Mouse (Mus musculus): ENCODE measurements around the gene Syne1.

Gene Syne1

DNA sequence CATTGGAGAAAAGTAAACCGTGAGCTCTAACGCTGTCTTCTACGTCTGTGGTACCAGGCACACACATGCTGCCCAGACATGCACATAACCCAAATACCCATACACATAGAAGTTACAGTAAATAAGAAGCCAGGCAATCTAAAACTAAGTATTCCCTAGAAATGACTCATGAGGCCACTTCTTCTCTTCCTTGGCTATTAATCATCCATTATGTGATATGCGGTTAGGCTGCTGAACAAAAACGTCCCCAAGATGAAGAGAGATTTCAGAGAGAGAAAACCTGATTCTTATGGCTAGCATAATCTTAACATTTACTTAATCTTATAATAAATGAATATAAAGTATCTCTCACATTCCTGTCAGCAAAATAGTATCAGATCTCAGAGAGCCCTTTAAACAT is 409.8 kb downstream of the Syne1 start:
- no peak for DNase-seq (ENCODE audit: low spot score)

DNA sequence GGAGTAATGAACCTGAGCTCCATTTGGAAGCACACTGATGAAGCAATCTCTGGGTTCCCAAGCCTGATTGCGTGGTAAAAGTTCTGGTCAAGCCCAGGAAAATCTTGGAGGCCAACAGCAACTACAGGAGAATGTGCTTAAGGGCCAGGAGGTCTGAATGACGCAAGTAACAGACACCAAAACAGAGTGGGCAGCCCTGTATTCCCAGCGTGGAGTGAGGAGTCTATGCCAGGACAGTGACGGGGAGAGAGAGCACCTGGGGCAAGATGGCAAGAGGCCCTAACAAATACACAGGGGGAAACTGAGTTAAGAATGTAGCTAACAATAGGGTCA is 411.4 kb downstream of the Syne1 start:
- DNase-seq (ENCODE audit: low spot score) = no peak

DNA sequence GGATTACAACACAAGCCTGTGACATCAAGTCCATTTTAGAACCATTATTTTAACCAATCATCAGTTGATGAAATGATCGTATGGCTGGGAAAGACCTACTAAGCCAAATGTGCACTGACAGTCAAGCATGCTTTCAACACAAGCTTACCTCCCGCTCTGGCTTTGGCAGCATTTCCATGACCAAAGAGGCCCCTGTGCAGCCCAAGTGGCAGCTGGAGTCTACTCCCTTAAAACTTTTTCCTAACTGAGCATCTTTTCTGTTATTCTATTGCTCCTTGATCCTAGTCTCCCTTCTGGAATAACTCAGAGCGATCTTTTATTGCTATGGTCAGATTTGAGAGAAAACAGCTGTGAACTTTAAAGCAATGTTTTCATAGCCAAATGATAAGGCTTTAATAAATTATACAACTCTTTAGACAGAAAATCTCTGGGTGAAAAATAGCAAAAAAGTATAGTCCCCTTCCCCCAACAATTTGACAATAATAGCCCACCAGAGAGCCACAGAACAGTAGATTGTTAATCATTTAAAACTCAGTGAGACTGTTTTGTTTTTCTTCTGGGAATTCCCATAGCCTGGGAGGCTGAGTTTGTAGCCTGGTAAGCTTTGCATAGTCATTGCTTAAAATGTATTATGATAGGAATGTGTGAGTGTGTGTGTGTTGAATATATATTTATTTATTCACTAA is 411.9 kb downstream of the Syne1 start:
- DNase-seq (ENCODE audit: low spot score) = no peak

DNA sequence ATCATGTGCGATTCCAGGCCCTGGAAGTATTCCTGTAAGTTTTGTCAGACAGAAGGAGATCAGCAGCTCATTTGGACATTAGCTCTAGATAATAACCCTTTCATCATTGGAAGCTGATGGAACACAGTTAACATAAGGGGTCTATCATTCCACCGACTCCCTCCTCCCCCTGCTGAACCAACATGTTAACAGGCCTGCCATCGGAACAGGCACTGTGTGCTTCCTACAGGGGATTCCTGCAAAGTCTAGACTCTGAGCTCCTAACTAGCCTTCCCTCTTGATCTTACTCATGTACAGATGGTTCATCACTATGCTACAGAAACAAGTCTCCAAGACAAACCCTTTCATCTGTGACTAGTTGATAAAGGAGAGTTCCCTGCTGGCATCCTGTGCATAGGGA is 419.2 kb downstream of the Syne1 start:
- DNase-seq (ENCODE audit: low spot score) = no peak

DNA sequence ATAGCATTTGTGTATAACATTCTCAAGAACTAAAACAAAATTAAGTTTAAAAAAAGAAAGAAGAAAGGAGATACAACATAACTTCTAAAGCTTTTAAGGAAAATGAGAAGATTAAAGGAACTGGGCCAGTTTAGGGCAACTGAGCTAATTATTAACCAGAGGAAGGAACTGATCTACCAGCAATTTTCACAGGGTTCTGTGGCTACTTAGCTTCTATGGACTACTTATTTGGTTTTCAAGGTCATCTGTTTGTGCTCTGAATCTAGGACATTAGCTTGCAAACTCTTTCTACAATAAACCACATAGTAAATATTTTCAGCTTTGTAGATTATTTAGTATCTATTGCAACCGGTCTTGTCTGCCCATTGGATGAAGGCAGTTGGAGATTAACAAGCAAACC is 420.8 kb downstream of the Syne1 start:
- DNase-seq (ENCODE audit: low spot score) = no peak

DNA sequence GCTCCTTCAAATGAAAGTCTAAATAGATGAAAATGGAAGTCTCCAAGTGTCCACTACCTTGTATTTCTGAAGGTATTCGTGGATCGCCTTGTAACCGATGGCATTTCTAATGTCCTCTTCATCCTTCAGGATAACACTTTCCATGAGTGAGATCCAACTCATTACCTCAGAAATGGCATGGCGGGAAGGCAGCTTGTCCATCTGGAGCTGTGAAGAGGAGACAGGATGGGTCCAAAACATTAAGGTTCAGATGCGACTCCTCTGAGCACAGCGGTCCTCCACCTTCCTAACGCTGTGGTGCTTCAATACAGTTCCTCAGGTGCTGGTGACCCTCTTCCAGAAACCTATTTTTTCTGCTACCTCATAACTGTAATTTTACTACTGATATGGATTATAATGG is 426.5 kb downstream of the Syne1 start:
- no peak for DNase-seq (ENCODE audit: low spot score)

DNA sequence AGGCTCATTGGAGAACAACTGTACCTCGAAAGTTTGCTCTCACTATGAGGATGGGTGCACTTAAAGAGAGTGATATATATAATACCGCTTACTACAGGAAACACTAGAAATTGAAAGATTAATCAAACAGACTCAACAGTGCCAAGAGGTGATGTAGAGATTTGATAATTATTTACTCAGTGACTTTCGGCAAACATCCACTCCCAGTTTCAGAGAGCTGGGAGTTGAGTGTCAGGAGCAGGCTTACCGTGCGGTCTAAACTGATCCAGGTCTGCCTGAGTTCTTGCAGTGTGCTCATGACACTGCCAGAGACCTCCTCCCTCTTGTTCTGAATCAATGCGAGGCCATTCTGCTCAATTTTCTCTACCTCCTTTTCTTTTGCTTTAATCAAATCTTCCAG is 434.6 kb downstream of the Syne1 start:
- DNase-seq (ENCODE audit: low spot score) = no peak

DNA sequence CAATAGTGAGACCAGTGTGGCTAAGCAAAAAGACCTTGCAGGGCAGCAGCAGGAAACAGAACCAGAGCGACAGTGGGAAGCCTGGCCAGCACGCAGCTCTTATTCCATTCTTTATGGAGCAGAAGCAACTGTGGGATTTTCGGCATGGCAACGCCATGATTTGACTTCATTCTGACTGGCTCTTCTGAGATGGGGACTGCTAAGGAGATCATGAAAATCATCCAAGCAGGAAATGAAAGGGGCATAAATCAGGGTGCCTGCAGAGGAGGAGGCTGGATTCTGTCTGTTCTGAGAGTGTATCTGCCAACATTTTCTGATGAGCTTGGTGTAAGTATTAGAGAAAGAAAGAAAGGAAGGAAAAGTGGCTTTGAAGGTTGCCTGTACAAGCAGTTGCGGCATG is 435.1 kb downstream of the Syne1 start:
- no peak for DNase-seq (ENCODE audit: low spot score)

DNA sequence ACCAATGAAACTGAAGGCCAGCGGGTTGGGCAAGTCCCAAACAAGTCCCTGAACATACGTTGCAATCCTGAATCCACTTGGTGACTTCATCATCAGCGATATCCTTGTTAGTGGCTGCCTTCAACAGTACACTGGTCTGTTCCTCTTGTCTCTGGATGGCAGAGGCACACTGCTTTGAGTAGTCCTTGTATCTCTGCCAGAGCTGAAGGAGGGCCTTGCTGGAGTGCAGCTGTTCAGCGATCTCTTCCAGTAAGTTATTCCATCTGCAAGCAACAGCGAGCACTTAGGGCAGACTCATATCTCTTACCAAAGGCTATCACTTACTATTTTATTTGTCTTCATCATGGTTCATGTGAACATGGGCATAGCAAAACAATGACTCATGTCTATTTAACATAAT is 440.5 kb downstream of the Syne1 start:
- DNase-seq (ENCODE audit: low spot score) = no peak

DNA sequence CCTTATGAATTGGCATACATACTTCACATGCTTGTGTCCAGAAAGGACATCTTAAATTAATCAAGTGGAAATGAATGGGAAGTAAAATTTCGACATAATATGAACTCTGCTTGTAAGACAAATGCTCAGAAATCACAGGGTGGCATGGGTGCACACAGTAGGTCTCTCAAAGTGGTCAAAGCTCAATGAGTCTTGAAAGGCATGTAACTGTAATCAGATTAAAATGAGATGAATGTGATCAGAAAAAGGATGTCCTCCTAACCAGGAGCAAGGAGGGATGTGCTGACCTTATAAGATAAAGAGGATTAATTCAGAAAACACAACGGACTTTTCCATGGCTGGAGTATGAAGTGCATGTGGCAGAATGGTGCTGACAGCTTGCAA is 453.5 kb downstream of the Syne1 start:
- no peak for DNase-seq (ENCODE audit: low spot score)

DNA sequence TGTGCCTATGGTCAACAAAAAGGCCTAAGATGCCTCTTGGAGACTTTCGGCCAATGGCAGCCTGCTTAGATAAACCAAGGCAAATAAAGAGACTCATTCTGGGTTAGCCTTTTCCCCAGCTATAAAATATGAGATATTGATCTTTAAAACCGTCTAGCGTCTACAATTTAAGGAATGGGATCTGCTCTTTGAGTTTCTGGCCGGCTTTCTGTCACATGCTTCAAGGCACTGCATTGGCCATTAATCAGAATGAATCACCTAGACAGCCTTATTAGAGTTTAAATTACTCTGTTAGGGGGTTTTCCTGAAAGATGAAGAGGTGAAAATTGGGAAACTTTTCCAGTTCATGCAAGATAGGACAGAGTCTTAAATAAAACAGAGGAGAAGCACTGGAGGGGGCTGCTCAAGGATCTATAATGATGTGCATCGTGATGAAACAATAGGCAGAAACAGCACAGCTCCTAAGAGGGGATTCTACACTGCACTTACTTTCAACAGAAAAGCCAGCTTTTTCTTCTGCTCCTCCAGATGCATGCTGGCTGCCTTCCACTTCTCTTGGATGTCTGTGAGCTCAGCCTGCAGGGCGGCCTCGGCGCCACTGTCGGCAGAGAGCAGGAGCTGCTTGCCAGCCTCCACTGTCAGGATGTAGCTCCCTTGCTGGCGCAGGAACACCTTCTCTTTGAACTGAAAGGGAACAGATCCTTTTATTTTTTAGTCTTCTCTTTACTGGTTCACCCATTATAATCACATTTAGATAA is 454.1 kb downstream of the Syne1 start:
- DNase-seq (ENCODE audit: low spot score) = no peak

DNA sequence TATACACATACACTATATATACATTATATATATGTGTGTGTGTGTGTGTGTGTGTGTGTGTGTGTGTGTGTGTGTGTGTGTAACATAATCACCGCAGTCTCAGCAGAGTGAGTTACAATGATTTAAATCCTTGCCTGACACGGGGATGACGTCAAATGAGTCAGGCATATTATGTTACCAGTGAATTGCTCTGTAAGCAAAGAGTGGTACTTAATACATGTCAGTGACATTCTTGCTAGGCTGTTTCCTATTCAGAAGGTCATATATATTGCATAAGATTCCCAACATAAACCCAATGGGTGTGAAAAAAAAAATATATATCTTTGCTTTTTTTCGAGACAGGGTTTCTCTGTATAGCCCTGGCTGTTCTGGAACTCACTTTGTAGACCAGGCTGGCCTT is 462.1 kb downstream of the Syne1 start:
- no peak for DNase-seq (ENCODE audit: low spot score)

DNA sequence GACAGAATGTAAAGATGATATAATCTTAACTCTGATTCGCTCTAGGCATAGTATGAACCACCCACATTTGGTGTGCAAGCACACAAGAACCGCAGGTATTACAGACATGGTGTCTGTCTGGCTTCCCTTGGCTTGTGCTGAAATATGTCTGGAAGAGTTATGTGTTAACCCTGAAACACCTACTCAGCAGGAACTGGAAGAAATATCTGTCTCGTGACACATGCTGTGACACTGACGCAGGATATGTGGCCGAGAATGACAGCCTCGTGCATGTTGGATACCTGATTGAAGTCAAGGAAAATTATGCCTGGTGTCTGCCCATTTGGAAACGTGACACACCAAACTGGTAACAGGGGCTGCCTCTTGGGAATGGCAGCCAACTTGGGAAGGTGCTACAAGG is 463.9 kb downstream of the Syne1 start:
- DNase-seq (ENCODE audit: low spot score) = no peak

DNA sequence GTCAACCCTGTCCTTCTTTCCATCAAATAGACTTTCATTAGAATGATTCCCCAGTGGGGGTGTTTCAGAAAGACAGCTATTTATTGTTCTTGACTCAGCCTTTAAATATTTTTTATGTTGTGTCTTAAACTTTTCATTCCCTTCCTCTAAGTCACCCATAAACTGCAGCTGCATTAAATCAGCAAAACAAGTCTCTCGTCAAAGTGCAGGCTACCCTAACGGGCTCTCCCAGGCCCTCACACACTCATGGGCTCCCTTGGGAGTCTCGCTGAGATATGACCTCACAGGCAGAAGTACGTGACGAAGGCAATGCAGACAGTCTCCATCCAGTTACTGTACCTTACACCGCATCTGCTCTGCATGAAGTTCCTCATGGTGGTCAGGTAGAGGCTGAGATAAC is 465.0 kb downstream of the Syne1 start:
- DNase-seq (ENCODE audit: low spot score) = no peak

DNA sequence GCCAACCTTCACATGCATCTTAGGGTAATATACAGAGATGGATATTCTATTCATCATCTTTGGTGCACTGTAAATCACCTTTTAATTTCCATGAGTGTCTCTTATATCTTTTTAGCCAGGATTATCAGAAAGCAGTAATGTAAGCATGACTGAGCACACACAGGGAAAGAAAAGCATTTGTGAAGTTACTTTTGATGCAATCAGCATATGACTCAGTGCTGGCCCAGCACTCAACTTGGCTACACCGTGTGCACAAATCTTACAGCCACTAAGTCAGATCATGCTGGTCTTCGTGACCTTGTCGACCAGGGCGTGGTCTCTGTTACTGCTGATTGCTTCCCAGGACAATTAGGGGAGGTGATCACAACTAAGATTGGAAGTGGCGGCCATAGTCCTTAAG is 465.5 kb downstream of the Syne1 start:
- no peak for DNase-seq (ENCODE audit: low spot score)

DNA sequence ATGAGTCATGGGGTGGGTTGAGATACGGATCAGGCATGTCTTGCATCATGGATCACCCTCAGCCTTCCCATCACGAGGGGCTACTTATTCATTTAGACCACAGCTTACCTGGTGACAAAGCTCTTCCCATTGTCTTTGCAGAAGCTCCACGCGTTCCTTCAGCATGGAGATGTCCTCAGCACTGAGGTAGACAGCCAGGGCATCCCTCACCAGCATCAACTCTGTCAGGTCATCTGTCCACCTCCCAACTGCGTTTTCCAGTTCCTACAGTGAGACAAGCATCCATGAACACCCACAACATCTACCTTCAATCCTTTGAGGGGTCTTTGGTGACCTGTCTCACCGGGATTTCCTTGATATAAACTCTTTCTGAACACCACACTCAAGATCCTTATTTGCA is 467.6 kb downstream of the Syne1 start:
- no peak for DNase-seq (ENCODE audit: low spot score)

DNA sequence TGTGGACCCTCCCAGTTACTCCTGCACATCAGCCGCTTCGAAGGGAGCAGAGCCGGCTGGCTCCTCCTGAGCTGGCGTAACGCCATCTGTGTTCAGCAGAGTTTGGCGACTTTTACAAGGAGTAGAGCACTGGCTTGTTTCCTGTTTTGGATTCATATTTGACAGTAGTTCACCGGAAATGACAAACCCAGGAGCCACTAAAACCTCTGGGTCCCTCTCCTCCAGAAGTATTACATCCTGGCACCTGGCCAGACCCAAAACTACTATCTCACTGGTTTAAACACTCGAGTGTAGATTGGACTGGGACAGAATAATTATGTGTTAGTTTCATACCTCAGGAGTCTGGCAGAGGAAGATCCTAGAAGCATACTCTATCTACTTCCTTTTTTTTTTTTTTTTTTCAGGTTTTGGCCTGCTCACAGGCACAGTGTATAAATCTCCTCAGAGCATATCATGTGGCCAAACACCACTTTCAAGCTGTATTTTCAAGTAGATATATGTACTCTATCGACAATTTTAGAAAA is 471.3 kb downstream of the Syne1 start:
- DNase-seq (ENCODE audit: low spot score) = no peak

DNA sequence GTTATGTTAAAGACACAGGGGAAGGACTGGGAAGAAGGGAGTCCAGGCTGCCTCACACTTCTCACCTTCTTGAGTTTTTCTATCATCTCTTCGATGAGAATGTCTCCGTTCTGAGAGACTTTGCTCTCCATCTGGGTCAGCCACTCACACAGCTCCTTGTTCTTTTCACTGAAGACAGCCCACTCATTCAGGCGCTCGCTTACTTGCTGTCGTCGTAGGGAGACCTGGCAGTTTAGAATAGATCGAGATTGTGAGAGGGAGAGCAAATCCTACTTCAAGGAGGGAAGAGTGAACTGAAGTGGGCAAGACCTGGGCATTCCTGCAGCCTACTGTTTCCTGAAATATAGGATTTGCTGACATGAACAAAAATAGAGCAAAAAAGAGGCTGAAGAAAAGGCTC is 475.6 kb downstream of the Syne1 start:
- DNase-seq (ENCODE audit: low spot score) = no peak

DNA sequence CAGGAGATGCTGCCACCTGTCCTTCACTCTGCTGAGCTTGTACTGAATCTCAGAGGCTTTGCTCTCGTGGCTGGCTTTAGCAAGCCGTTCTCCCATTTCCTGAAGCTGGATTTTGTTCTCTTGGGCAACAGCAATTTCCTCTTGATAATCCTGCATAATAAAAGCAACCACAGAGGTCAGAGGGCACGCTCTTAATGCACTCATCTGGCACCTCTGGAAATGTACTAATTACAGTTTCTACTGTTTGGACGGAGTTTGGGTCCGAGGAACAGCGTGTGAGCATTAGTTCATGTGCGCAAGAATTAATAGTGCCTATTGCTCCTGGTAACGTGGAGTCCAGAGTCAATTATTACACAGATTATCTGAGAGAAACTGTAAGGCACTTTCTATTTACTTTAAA is 479.2 kb downstream of the Syne1 start:
- DNase-seq (ENCODE audit: low spot score) = no peak

DNA sequence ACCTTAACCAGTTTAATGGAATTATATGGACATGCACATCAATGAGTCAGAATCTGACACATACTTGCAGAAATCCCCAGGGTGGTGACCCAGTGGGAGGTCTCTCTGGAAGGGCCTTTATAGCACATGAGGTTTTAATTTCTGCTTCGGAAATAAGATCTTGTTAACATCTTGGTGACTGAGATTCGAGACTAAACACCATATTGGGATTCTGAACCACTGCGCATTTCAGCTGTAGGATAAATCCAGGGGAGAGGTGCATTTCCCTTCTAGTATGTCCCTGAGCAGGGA is 480.4 kb downstream of the Syne1 start:
- DNase-seq (ENCODE audit: low spot score) = peak; percentile 28

DNA sequence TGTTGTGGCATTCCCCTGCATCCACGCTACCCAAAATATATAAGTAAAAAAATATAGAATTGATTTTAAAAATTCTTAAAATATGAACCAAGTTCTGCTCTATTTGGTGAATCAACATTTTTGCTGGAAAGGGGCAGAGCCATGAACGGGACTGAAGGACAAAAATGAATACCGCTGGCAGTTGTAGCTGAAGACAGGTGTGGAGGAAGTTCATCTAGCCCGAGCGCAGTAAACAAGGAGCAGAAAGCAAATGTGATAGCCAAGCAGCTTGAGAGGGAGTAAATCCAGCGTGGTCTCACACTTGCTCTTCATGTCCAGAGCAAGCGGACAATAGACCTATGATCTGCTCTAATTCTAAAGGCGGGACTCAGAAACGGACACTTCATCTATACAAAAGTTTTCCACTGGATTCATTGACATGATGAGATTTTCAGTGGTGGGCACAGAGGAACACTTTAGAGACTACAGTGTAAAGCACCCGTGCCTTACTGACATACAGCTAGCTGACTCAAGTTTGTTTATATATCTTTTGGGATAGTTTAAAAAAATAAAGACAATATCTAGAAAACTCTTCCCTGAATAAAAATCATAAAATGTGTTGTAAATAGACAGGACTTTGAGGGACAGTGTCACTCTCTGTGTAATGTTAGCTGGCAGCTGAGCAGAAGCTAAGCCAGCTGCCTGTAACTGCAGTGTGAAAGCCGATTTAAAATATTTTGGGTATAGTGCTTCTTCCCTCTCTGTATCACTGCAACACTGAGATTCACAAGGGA is 480.9 kb downstream of the Syne1 start:
- no peak for DNase-seq (ENCODE audit: low spot score)

DNA sequence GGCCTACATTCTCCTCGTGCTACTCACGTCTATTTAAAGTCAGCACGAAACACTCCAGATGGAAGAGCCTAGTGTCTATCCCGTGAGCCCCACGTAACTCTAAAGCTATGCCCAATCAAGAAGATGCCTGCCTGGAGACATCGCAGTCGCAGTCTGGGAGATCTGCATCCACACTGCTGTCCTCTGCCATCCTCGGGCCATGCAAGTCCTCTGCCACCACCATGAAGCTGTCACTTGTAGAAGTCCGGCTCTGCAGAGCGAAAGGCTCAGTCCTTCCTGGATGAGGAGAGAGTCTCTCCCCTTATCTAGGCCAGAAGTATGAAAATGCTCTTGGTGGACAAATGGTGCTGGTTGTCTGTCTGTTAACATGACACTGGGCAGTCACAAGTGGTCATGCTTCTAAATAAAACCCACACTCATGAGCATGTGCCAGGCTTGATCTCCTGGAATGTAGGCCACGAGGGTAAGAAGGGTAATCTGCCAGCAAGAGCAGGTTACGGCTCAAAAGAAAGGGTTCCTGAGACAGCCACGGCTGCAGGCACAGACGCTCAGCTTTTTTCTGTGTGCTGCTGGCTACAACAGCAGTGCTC is 482.5 kb downstream of the Syne1 start, which contains the start of gene Gm10097:
Gene Gm10097 (plus strand): TSS at position 517 of the 590 bp plus-strand sequence.
- no peak for DNase-seq (ENCODE audit: low spot score)

DNA sequence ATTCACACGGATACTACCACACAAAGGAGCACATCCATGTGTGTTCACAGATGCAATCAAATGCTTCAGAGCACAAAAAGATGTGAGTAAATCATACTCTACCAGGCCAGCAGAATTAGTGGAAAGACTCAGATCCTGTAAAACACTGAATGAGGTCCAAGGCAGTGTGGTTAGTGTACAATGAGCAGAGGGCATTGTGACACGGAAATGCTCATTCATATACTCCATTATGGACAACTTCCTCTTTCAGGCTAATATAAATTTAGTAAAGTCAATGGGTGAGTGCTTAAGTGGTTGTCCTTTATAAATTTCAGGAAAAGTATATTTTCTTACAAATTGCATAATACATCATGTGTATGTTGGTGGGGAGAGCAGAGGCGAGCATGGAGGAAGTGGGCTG is 484.2 kb downstream of the Syne1 start:
- DNase-seq (ENCODE audit: low spot score) = no peak
